Mouse (Mus musculus): ENCODE data around the gene S100a10. TPM values are rescaled to one million over a fixed set of nuclear protein-coding genes. Genes with fewer than 3 reads are reported as not detected.

S100a10 gene
- polyA plus RNA-seq, 1 experiment from 2014 or later = 603 TPM

GRCm38 (mm10) chr3:93583056-93583455, 28.2 kb downstream of the S100a10 start:
- 0 out of 2 replicates have a peak, but pooled peaks cover 4% of the 10 kb centered on the region for H3K4me1 ChIP-seq (ENCODE audit: control insufficient read depth, insufficient read depth, low read length)
- no peak overlapping the region for H3K4me2 ChIP-seq (ENCODE audit: low read depth, low read length)
- ATAC-seq (ENCODE audit: insufficient read depth, low FRiP score) = no peak
- no peaks in the 10 kb centered on the region for H3K36me3 ChIP-seq (ENCODE audit: control insufficient read depth, insufficient read depth, low read length)
- H3K27me3 ChIP-seq (ENCODE audit: control insufficient read depth, insufficient read depth, low read length) = no peaks in the 10 kb centered on the region
- 59% methylated on average over 2 of the region's 2 CpGs for WGBS
- H3K27ac ChIP-seq (ENCODE audit: low read length) = no peak overlapping the region
- H3K9ac ChIP-seq (ENCODE audit: low read length) = no peak overlapping the region
- no peak overlapping the region for H3K4me3 ChIP-seq (replicated peaks; ENCODE audit: low read length)
- no peaks in the 10 kb centered on the region for H3K9me3 ChIP-seq (replicated peaks; ENCODE audit: control insufficient read depth, low read length)

- no peaks in the 10 kb centered on the region for H3K36me3 ChIP-seq (ENCODE audit: control insufficient read depth, insufficient read depth, low read length)
- no peaks in the 10 kb centered on the region for H3K27me3 ChIP-seq (ENCODE audit: control insufficient read depth, insufficient read depth, low read length)
- no peak overlapping the region for H3K4me2 ChIP-seq (ENCODE audit: low read depth, low read length)
- no peak overlapping the region for H3K9ac ChIP-seq (ENCODE audit: low read length)
- no peak for ATAC-seq (ENCODE audit: insufficient read depth, low FRiP score)
- H3K27ac ChIP-seq (ENCODE audit: low read length) = no peak overlapping the region
- 82% methylated on average over 5 of the region's 5 CpGs for WGBS
- H3K9me3 ChIP-seq (replicated peaks; ENCODE audit: control insufficient read depth, low read length) = no peaks in the 10 kb centered on the region
- no peaks in the 10 kb centered on the region for H3K4me1 ChIP-seq (ENCODE audit: control insufficient read depth, insufficient read depth, low read length)
- H3K4me3 ChIP-seq (replicated peaks; ENCODE audit: low read length) = no peak overlapping the region
Measured at GRCm38 (mm10) chr3:93589629-93590028, 34.7 kb downstream of the S100a10 start.

- 88% methylated on average over 1 of the region's 1 CpGs for WGBS
- no peak overlapping the region for H3K27ac ChIP-seq (ENCODE audit: low read length)
- no peak for ATAC-seq (ENCODE audit: insufficient read depth, low FRiP score)
- H3K27me3 ChIP-seq (ENCODE audit: control insufficient read depth, insufficient read depth, low read length) = no peaks in the 10 kb centered on the region
- H3K4me2 ChIP-seq (ENCODE audit: low read depth, low read length) = no peak overlapping the region
- no peak overlapping the region for H3K4me3 ChIP-seq (replicated peaks; ENCODE audit: low read length)
- no peaks in the 10 kb centered on the region for H3K9me3 ChIP-seq (replicated peaks; ENCODE audit: control insufficient read depth, low read length)
- H3K9ac ChIP-seq (ENCODE audit: low read length) = no peak overlapping the region
- no peaks in the 10 kb centered on the region for H3K4me1 ChIP-seq (ENCODE audit: control insufficient read depth, insufficient read depth, low read length)
- H3K36me3 ChIP-seq (ENCODE audit: control insufficient read depth, insufficient read depth, low read length) = no peaks in the 10 kb centered on the region
Measured at GRCm38 (mm10) chr3:93590256-93590655, 35.4 kb downstream of the S100a10 start.

- Histone ChIP-seq H3K4me3 (replicated peaks; ENCODE audit: low read length) (no peak overlapping the region), H3K27me3 (ENCODE audit: control insufficient read depth, insufficient read depth, low read length) (no peaks in the 10 kb centered on the region), H3K9ac (ENCODE audit: low read length) (no peak overlapping the region), H3K4me2 (ENCODE audit: low read depth, low read length) (no peak overlapping the region), H3K9me3 (replicated peaks; ENCODE audit: control insufficient read depth, low read length) (no peaks in the 10 kb centered on the region), H3K4me1 (ENCODE audit: control insufficient read depth, insufficient read depth, low read length) (peaks cover 8% of the 10 kb centered on the region), H3K36me3 (ENCODE audit: control insufficient read depth, insufficient read depth, low read length) (no peaks in the 10 kb centered on the region), H3K27ac (ENCODE audit: low read length) (no peak overlapping the region)
- 84% methylated on average over 2 of the region's 2 CpGs for WGBS
- no peak for ATAC-seq (ENCODE audit: insufficient read depth, low FRiP score)
Measured at GRCm38 (mm10) chr3:93592100-93592499, 37.2 kb downstream of the S100a10 start.

- Histone ChIP-seq H3K4me1 (ENCODE audit: control insufficient read depth, insufficient read depth, low read length) (peaks cover 13% of the 10 kb centered on the region), H3K9ac (ENCODE audit: low read length) (no peak overlapping the region), H3K4me3 (replicated peaks; ENCODE audit: low read length) (no peak overlapping the region), H3K9me3 (replicated peaks; ENCODE audit: control insufficient read depth, low read length) (no peaks in the 10 kb centered on the region), H3K27ac (ENCODE audit: low read length) (no peak overlapping the region), H3K36me3 (ENCODE audit: control insufficient read depth, insufficient read depth, low read length) (no peaks in the 10 kb centered on the region), H3K27me3 (ENCODE audit: control insufficient read depth, insufficient read depth, low read length) (no peaks in the 10 kb centered on the region), H3K4me2 (ENCODE audit: low read depth, low read length) (no peak overlapping the region)
- WGBS = 81% methylated on average over 4 of the region's 4 CpGs
- ATAC-seq (ENCODE audit: insufficient read depth, low FRiP score) = no peak
Measured at GRCm38 (mm10) chr3:93592976-93593375, 38.1 kb downstream of the S100a10 start.

- no peak overlapping the region for H3K9ac ChIP-seq (ENCODE audit: low read length)
- peaks cover 13% of the 10 kb centered on the region for H3K4me1 ChIP-seq (ENCODE audit: control insufficient read depth, insufficient read depth, low read length)
- no peaks in the 10 kb centered on the region for H3K36me3 ChIP-seq (ENCODE audit: control insufficient read depth, insufficient read depth, low read length)
- 63% methylated on average over 1 of the region's 1 CpGs for WGBS
- no peaks in the 10 kb centered on the region for H3K27me3 ChIP-seq (ENCODE audit: control insufficient read depth, insufficient read depth, low read length)
- no peak overlapping the region for H3K4me2 ChIP-seq (ENCODE audit: low read depth, low read length)
- H3K4me3 ChIP-seq (replicated peaks; ENCODE audit: low read length) = no peak overlapping the region
- H3K9me3 ChIP-seq (replicated peaks; ENCODE audit: control insufficient read depth, low read length) = no peaks in the 10 kb centered on the region
- H3K27ac ChIP-seq (ENCODE audit: low read length) = no peak overlapping the region
- no peak for ATAC-seq (ENCODE audit: insufficient read depth, low FRiP score)
Measured at GRCm38 (mm10) chr3:93593512-93593911, 38.6 kb downstream of the S100a10 start.

- no peaks in the 10 kb centered on the region for H3K9me3 ChIP-seq (replicated peaks; ENCODE audit: control insufficient read depth, low read length)
- 78% methylated on average over 1 of the region's 1 CpGs for WGBS
- no peak overlapping the region for H3K9ac ChIP-seq (ENCODE audit: low read length)
- H3K36me3 ChIP-seq (ENCODE audit: control insufficient read depth, insufficient read depth, low read length) = no peaks in the 10 kb centered on the region
- no peak for ATAC-seq (ENCODE audit: insufficient read depth, low FRiP score)
- H3K27ac ChIP-seq (ENCODE audit: low read length) = peak overlapping the region; percentile 89
- H3K4me1 ChIP-seq (ENCODE audit: control insufficient read depth, insufficient read depth, low read length) = peaks cover 13% of the 10 kb centered on the region
- H3K4me2 ChIP-seq (ENCODE audit: low read depth, low read length) = no peak overlapping the region
- H3K27me3 ChIP-seq (ENCODE audit: control insufficient read depth, insufficient read depth, low read length) = no peaks in the 10 kb centered on the region
- H3K4me3 ChIP-seq (replicated peaks; ENCODE audit: low read length) = no peak overlapping the region
Measured at GRCm38 (mm10) chr3:93596632-93597031, 41.8 kb downstream of the S100a10 start.

GRCm38 (mm10) chr3:93597221-93597913, 42.5 kb downstream of the S100a10 start:
- Histone ChIP-seq H3K9ac (ENCODE audit: low read length) (no peak overlapping the region), H3K27ac (ENCODE audit: low read length) (peak overlapping the region; percentile 89), H3K36me3 (ENCODE audit: control insufficient read depth, insufficient read depth, low read length) (no peaks in the 10 kb centered on the region), H3K4me1 (ENCODE audit: control insufficient read depth, insufficient read depth, low read length) (peaks cover 13% of the 10 kb centered on the region), H3K4me2 (ENCODE audit: low read depth, low read length) (0 out of 2 replicates have a peak overlapping the region, but pooled peaks have one; percentile 4), H3K4me3 (replicated peaks; ENCODE audit: low read length) (no peak overlapping the region), H3K9me3 (replicated peaks; ENCODE audit: control insufficient read depth, low read length) (no peaks in the 10 kb centered on the region), H3K27me3 (ENCODE audit: control insufficient read depth, insufficient read depth, low read length) (no peaks in the 10 kb centered on the region)
- WGBS = 25% methylated on average over 5 of the region's 5 CpGs
- ATAC-seq (ENCODE audit: insufficient read depth, low FRiP score) = peak; percentile 96

- no peak for ATAC-seq (ENCODE audit: insufficient read depth, low FRiP score)
- Histone ChIP-seq H3K27ac (ENCODE audit: low read length) (peak overlapping the region; percentile 89; the same call in 1 of the 2 replicates), H3K4me2 (ENCODE audit: low read depth, low read length) (no peak overlapping the region), H3K9ac (ENCODE audit: low read length) (no peak overlapping the region), H3K36me3 (ENCODE audit: control insufficient read depth, insufficient read depth, low read length) (no peaks in the 10 kb centered on the region), H3K4me1 (ENCODE audit: control insufficient read depth, insufficient read depth, low read length) (peaks cover 13% of the 10 kb centered on the region), H3K4me3 (replicated peaks; ENCODE audit: low read length) (no peak overlapping the region), H3K27me3 (ENCODE audit: control insufficient read depth, insufficient read depth, low read length) (no peaks in the 10 kb centered on the region), H3K9me3 (replicated peaks; ENCODE audit: control insufficient read depth, low read length) (no peaks in the 10 kb centered on the region)
- WGBS = 78% methylated on average over 7 of the region's 7 CpGs
Measured at GRCm38 (mm10) chr3:93597970-93598369, 43.1 kb downstream of the S100a10 start.

Data from stomach, embryonic 16.5 days (tissue).